Mouse (Mus musculus) kidney, embryonic 15.5 days (tissue): ENCODE measurements around the gene Ncapd2. TPM values are rescaled to one million over a fixed set of nuclear protein-coding genes. Genes with fewer than 3 reads are reported as not detected.

Experiments
- ATAC-seq: fragments of 200-750 bp; cut with Nextera tagmentation; replicated peaks from 2 replicates; pipeline ENCODE4 v1.8.0; 2017; ENCODE audit warnings: moderate TSS enrichment; ENCODE audit not compliant: low FRiP score
- H3K27ac ChIP-seq: fragments of 300-500 bp; sonication (generic); 2 replicates; pipeline ENCODE4 v1.5.1; 2015; ENCODE audit warnings: mild to moderate bottlenecking, inconsistent platforms
- H3K27me3 ChIP-seq: fragments of 300-500 bp; sonication (generic); 2 replicates; pipeline ENCODE4 v1.6.1; 2015; ENCODE audit warnings: inconsistent platforms
- H3K36me3 ChIP-seq: fragments of 300-500 bp; sonication (generic); 2 replicates; pipeline ENCODE4 v1.6.1; 2015; ENCODE audit warnings: inconsistent platforms
- H3K4me1 ChIP-seq: fragments of 300-500 bp; sonication (generic); 2 replicates; pipeline ENCODE4 v1.6.1; 2015; ENCODE audit warnings: inconsistent platforms
- H3K4me2 ChIP-seq: fragments of 300-500 bp; sonication (generic); 2 replicates; pipeline ENCODE4 v1.6.1; 2015; ENCODE audit warnings: moderate library complexity, mild to moderate bottlenecking, inconsistent platforms
- H3K4me3 ChIP-seq: fragments of 300-500 bp; sonication (generic); replicated peaks from 2 replicates; pipeline ENCODE4 v1.5.1; 2015; ENCODE audit warnings: mild to moderate bottlenecking, inconsistent platforms
- H3K9ac ChIP-seq: fragments of 300-500 bp; sonication (generic); 2 replicates; pipeline ENCODE4 v1.6.1; 2015; ENCODE audit warnings: mild to moderate bottlenecking, inconsistent platforms
- H3K9me3 ChIP-seq: fragments of 300-500 bp; sonication (generic); replicated peaks from 2 replicates; pipeline ENCODE4 v1.6.1; 2016; ENCODE audit warnings: inconsistent platforms
- WGBS: fragments of 180-500 bp; shearing (Covaris S2); methylation state at CpG from one replicate; pipeline ENCODE4 v1.1.7; 2015; ENCODE audit warnings: mixed read lengths; 5-methylcytosine and 5-hydroxymethylcytosine counted together
- polyA plus RNA-seq: library from polyadenylated mRNA; unstranded; fragments of >200 nt; fragmentation: Nextera tagmentation; extraction: Ambion mirVana; gene quantifications from 2 replicates; pipeline ENCODE4 v1.2.1, GENCODE M21; 2015

Ncapd2 gene
- polyA plus RNA-seq, 1 experiment from 2014 or later, result 151 TPM

- H3K27ac ChIP-seq, result no peak overlapping the region
- no peaks in the 10 kb centered on the region for H3K36me3 ChIP-seq
- H3K27me3 ChIP-seq, result peaks cover 16% of the 10 kb centered on the region
- H3K9ac ChIP-seq, result no peak overlapping the region
- no peak overlapping the region for H3K4me2 ChIP-seq
- ATAC-seq, result no peak
- H3K4me1 ChIP-seq, result peaks cover 15% of the 10 kb centered on the region
- no peak overlapping the region for H3K4me3 ChIP-seq
- 65% methylated on average over 6 of the region's 6 CpGs for WGBS
- no peaks in the 10 kb centered on the region for H3K9me3 ChIP-seq
Observed at GRCm38 (mm10) chr6:125213129-125213528, 21.6 kb upstream of the Ncapd2 start.

- no peaks in the 10 kb centered on the region for H3K9me3 ChIP-seq
- ATAC-seq, result no peak
- no peak overlapping the region for H3K4me3 ChIP-seq
- no peak overlapping the region for H3K9ac ChIP-seq
- peaks cover 15% of the 10 kb centered on the region for H3K4me1 ChIP-seq
- 49% methylated on average over 2 of the region's 2 CpGs for WGBS
- no peak overlapping the region for H3K27ac ChIP-seq
- H3K36me3 ChIP-seq, result no peaks in the 10 kb centered on the region
- no peak overlapping the region for H3K4me2 ChIP-seq
- H3K27me3 ChIP-seq, result peaks cover 16% of the 10 kb centered on the region
Observed at GRCm38 (mm10) chr6:125212621-125213020, 21.1 kb upstream of the Ncapd2 start.

DNA sequence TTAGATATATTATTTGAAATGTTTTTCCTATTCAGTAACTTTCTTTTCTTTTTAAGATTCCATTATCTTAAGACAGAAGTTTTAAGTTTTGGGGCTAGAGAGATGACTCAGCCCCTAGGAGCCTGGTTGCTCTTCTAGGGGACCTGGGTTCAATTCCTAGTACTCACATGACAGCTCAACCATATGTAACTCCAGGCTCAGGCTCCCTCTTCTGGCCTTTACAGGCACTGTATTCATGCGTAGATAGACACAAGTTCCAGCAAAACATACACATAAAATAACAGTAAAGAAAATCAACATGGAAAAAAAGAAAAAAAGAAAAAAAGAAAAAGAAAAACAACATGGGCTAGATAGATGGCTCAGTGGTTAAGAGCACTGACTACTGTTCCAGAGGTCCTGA lies 18.9 kb upstream of the Ncapd2 start:
- Histone ChIP-seq H3K9me3 (no peaks in the 10 kb centered on the region), H3K36me3 (no peaks in the 10 kb centered on the region), H3K27me3 (peaks cover 16% of the 10 kb centered on the region), H3K4me1 (no peaks in the 10 kb centered on the region), H3K4me3 (no peak overlapping the region), H3K4me2 (no peak overlapping the region), H3K9ac (no peak overlapping the region), H3K27ac (no peak overlapping the region)
- 87% methylated on average over 1 of the region's 1 CpGs for WGBS
- no peak for ATAC-seq

DNA sequence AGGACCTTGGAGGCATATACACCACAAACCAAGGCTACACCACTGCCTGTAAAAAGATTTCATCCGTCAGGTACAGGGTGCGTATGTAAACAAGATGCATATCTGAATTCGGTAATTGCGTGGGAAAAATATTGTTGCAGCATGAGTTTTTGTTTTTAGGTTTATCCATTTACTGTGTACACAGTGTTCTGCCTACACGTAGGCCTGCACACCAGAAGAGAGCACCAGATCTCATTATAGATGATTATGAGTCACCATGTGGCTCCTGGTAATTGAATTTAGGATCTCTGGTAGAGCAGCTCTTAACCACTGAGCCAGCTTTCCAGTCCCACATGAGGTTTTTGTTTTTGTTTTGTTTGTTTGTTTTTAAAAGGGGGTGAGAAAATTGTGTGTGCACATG lies 5.7 kb upstream of the Ncapd2 start:
- no peaks in the 10 kb centered on the region for H3K9me3 ChIP-seq
- no peak overlapping the region for H3K9ac ChIP-seq
- no peak overlapping the region for H3K27ac ChIP-seq
- H3K27me3 ChIP-seq, result no peaks in the 10 kb centered on the region
- H3K36me3 ChIP-seq, result peaks cover 26% of the 10 kb centered on the region
- no peak overlapping the region for H3K4me2 ChIP-seq
- WGBS, result 82% methylated on average over 5 of the region's 5 CpGs
- H3K4me1 ChIP-seq, result peaks cover 16% of the 10 kb centered on the region
- no peak overlapping the region for H3K4me3 ChIP-seq
- no peak for ATAC-seq

- Histone ChIP-seq H3K36me3 (peaks cover 26% of the 10 kb centered on the region), H3K4me1 (peaks cover 16% of the 10 kb centered on the region), H3K4me2 (no peak overlapping the region), H3K27ac (no peak overlapping the region), H3K4me3 (no peak overlapping the region), H3K9ac (no peak overlapping the region), H3K27me3 (no peaks in the 10 kb centered on the region), H3K9me3 (no peaks in the 10 kb centered on the region)
- WGBS, result 61% methylated on average over 3 of the region's 3 CpGs
- no peak for ATAC-seq
Observed at GRCm38 (mm10) chr6:125196301-125196700, 4.8 kb upstream of the Ncapd2 start.

DNA sequence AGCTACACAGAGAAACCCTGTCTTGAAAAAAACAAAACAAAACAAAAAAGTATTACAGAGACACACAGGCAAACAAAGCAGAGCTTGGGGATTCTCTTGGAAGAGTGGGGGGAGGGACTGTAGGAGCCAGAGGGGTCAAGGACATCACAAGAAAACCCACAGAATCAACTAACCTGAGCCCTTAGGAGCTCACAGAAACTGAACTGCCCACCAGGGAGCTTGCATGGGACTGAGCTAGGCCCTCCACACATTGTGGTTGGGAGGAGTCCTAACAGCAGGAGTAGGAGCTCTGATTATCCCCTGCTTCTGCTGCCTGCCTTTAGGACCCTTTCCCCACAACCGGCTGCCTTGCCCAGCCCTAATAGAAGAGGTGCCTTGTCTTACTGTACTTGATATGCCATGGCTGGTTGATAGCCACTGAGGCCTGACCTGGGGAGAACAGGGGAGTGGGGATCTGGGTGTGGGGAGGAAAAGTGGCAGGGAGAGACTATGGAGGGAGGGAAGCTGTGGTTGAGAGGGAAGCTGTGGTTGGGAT lies 4.1 kb upstream of the Ncapd2 start:
- ATAC-seq, result no peak
- no peak overlapping the region for H3K9ac ChIP-seq
- peaks cover 16% of the 10 kb centered on the region for H3K4me1 ChIP-seq
- H3K4me2 ChIP-seq, result no peak overlapping the region
- no peaks in the 10 kb centered on the region for H3K27me3 ChIP-seq
- H3K4me3 ChIP-seq, result no peak overlapping the region
- H3K27ac ChIP-seq, result no peak overlapping the region
- H3K9me3 ChIP-seq, result no peaks in the 10 kb centered on the region
- 28% methylated on average over 1 of the region's 1 CpGs for WGBS
- H3K36me3 ChIP-seq, result peaks cover 26% of the 10 kb centered on the region

DNA sequence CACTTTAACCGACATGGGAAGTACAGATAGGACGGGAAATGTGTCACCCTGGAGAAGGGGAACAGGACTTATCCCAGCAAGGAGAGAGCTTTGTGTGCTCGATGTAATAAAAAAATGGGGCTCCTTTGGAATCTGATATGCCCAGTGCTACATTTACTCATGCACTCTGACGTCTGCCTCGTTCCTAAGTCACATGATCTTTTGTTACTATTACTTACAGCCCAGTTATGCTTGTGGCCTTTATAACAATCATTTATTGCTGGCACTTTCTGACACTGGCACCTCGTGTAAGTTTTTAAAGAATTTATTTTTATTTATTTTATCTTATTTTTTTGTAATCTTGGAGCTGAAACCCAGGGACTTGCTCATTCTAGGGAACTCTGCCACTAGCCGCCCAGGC lies 1.9 kb upstream of the Ncapd2 start:
- Histone ChIP-seq H3K27ac (no peak overlapping the region), H3K27me3 (no peaks in the 10 kb centered on the region), H3K9ac (no peak overlapping the region), H3K9me3 (no peaks in the 10 kb centered on the region), H3K36me3 (peaks cover 42% of the 10 kb centered on the region), H3K4me3 (no peak overlapping the region; the same call in 1 of the 2 replicates), H3K4me1 (peaks cover 26% of the 10 kb centered on the region), H3K4me2 (peak overlapping the region; percentile 71)
- ATAC-seq, result no peak
- 51% methylated on average over 7 of the region's 7 CpGs for WGBS

- no peaks in the 10 kb centered on the region for H3K9me3 ChIP-seq
- H3K4me1 ChIP-seq, result peaks cover 26% of the 10 kb centered on the region
- no peaks in the 10 kb centered on the region for H3K27me3 ChIP-seq
- no peak for ATAC-seq
- peak overlapping the region; percentile 100 for H3K27ac ChIP-seq
- H3K36me3 ChIP-seq, result peaks cover 47% of the 10 kb centered on the region
- H3K4me3 ChIP-seq, result peak overlapping the region; percentile 65
- H3K9ac ChIP-seq, result peak overlapping the region; percentile 76
- 38% methylated on average over 5 of the region's 5 CpGs for WGBS
- H3K4me2 ChIP-seq, result peak overlapping the region; percentile 71
Observed at GRCm38 (mm10) chr6:125192841-125193240, 1.3 kb upstream of the Ncapd2 start.

DNA sequence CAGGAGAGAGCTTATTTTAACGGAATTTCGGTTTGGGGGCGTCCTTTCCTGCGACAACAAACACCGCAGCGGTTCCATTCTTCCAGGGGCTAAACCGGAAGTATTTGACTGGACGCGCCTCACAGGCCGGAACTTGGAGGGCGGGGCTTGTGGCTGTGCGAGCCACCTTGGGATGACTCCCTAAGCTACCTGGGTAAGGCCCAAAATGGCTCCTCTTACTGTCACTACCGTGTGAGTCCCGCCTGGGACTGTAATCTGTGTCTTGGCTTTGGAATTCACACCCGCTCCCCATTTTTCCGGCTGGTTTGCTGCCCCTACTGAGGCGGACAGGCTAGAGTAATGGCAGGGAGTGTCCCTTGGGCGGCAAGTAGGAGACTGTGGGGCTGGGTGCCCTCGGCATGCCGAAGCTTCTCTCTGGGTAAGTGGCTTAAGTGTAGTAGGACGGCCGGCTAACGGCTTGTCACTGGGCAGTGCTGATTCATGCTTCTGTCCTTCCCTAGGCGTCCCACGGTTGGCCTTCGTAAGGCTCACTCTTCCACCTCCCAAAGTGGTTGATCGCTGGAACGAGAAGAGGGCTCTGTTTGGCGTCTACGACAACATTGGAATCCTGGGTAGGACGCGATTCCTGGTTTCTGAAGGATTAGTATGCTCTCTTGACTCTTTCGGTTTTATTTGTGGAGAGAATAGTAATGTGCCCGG lies 664 bp upstream of the Ncapd2 start:
- Histone ChIP-seq H3K4me1 (peaks cover 26% of the 10 kb centered on the region), H3K9me3 (no peaks in the 10 kb centered on the region), H3K9ac (peak overlapping the region; percentile 76), H3K27ac (peak overlapping the region; percentile 100), H3K27me3 (no peaks in the 10 kb centered on the region), H3K36me3 (peaks cover 54% of the 10 kb centered on the region), H3K4me3 (peak overlapping the region; percentile 65), H3K4me2 (peak overlapping the region; percentile 71)
- peak; percentile 95 for ATAC-seq
- under 1% methylated on average over 34 of the region's 34 CpGs for WGBS

DNA sequence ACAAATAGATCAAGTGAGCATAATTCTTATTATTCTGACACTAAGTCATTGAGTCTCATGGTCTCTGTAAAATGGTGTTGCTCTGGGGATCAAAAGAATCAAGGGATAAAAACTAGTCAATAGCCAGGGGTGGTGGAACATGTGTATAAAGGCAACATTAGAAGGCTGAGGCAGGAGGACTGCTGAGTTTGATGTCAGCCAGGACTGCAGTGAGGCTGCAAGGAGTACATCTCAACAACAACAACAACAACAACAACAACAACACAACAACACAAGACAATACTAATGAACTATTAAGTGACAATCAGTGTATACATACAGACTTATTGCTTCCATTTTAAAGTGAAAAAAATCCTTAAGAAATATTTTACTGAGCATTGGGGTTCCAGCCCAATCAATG lies 685 bp downstream of the Ncapd2 start:
- Histone ChIP-seq H3K4me2 (peak overlapping the region; percentile 71), H3K27me3 (no peaks in the 10 kb centered on the region), H3K4me3 (peak overlapping the region; percentile 65), H3K9ac (peak overlapping the region; percentile 76), H3K9me3 (no peaks in the 10 kb centered on the region), H3K36me3 (peaks cover 67% of the 10 kb centered on the region), H3K4me1 (peaks cover 26% of the 10 kb centered on the region), H3K27ac (peak overlapping the region; percentile 100)
- ATAC-seq, result no peak

DNA sequence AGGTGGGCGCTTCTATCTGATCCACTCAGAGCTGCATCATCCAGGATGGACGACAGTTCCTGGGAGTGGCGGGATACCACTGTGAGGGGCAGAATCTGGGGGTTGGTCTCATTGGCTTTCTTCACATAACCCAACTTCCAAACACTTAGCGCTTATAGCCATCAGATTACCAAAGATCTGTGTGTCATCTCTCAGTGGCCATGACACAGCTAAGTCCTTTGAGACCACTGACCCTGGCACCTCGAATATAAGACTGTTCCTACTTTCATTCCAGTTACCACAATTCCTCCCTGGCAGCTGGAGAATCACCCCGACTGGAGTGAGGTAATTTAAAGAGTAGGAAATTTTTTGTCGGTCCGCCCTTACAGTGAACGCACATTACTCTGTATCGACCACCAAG lies 5.3 kb downstream of the Ncapd2 start:
- H3K4me2 ChIP-seq, result no peak overlapping the region
- peaks cover 88% of the 10 kb centered on the region for H3K36me3 ChIP-seq
- no peak overlapping the region for H3K9ac ChIP-seq
- H3K27ac ChIP-seq, result no peak overlapping the region
- H3K4me3 ChIP-seq, result no peak overlapping the region
- no peaks in the 10 kb centered on the region for H3K9me3 ChIP-seq
- 86% methylated on average over 10 of the region's 10 CpGs for WGBS
- no peak for ATAC-seq
- peaks cover 10% of the 10 kb centered on the region for H3K4me1 ChIP-seq
- no peaks in the 10 kb centered on the region for H3K27me3 ChIP-seq

GRCm38 (mm10) chr6:125182133-125182532 lies 9.4 kb downstream of the Ncapd2 start:
- Histone ChIP-seq H3K4me1 (no peaks in the 10 kb centered on the region), H3K27ac (no peak overlapping the region), H3K9me3 (no peaks in the 10 kb centered on the region), H3K27me3 (no peaks in the 10 kb centered on the region), H3K4me2 (no peak overlapping the region), H3K36me3 (peaks cover 99% of the 10 kb centered on the region), H3K9ac (no peak overlapping the region), H3K4me3 (no peak overlapping the region)
- no peak for ATAC-seq
- WGBS, result 89% methylated on average over 5 of the region's 5 CpGs

GRCm38 (mm10) chr6:125179601-125180000 lies 11.9 kb downstream of the Ncapd2 start:
- ATAC-seq, result no peak
- Histone ChIP-seq H3K4me1 (no peaks in the 10 kb centered on the region), H3K27me3 (no peaks in the 10 kb centered on the region), H3K4me3 (no peak overlapping the region), H3K27ac (no peak overlapping the region), H3K4me2 (no peak overlapping the region), H3K9me3 (no peaks in the 10 kb centered on the region), H3K9ac (no peak overlapping the region), H3K36me3 (peaks cover 99% of the 10 kb centered on the region)
- 90% methylated on average over 7 of the region's 7 CpGs for WGBS
